Mouse (Mus musculus): ENCODE measurements around the gene Vash1.

Gene Vash1

DNA sequence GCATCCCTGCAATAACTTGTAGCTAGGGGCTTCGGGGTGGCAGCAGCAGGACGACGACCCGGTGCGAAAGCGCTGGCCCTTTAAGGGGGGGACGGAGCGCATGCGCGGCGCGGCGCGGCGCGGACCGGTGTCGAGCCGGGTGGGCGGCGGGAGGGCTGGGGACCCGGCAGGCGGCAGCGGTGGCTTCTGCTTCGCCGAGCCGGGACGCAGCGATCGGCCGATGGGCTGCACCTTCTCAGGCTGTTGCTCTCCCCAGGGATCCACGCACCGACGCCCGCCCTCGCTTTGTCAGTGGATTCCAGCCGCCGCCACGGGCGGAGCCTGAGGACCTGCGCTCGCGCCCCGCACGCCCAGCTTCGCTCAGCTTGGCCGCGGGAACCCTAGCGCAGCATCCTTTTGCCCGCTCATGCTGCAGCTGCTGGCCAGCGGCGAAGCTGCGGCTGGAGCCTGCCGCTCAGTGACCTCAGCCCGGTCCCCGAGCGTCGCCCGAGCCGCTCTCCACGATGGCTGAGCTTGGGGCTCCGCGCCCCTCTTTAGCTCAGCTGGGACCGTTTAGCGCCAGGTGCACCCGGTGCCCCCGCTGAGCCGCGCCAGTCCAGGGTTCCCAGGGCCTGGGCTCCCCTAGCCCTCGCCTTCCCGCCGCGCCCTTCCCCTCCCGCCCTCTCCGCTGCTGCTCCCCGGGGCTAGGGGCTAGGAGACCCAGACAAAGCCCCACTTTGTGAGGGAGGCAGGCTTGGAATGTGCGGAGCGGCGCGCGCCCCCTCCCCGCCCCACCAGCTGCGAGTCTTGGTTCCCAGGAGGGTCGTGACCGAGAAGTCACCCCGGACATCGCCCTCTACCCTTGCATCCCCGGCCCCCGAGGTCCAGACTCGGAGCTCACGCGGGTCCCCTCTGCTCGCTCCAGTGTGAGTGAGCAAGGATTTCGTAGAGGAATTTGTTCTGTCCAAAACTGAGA, at the start of gene Vash1:
TSS of gene Vash1 (plus strand) at position 110 of the 955 bp plus-strand sequence.
- DNase-seq (ENCODE audit: inconsistent ontology term): peak; percentile 79

DNA sequence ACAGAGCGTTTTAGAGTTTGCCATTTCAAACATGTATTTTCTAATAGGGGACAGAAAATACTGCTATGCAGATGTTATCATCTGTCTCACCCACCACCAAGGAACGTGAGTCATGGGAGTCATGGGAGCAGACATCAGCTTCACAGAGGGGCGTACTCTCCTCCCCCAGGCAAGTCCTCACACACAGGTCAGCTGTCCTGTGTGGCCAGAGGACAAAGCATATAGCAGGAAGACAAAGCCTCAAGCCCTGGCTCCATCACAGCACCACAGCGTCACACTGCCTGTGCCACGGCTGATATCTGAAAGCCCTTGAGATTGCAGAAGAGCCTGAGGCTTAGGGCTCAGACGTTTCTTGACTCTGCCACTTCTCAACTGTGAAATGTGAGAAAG, 49.7 kb upstream of the Vash1 start:
- DNase-seq (ENCODE audit: inconsistent ontology term): no peak

DNA sequence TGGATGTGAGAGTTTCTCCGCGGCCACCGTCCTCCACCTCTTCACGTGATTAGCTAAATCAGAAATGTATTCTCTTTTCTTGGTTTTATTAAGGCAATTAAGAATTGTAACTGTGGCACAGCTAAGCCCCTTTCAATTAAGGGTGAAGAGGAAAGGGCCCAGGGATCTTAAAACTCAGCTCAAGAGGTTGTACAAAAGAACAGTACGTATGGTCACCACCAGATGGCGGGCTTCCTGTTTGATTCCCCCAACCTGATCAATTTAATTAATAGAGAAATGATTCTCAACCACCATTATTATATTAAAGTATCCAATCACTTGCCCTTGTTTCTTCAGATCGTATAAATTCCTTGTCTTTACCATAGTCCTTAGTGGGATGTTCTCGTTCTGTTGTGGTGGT, 36.7 kb upstream of the Vash1 start:
- peak; percentile 27 for DNase-seq (ENCODE audit: inconsistent ontology term)

DNA sequence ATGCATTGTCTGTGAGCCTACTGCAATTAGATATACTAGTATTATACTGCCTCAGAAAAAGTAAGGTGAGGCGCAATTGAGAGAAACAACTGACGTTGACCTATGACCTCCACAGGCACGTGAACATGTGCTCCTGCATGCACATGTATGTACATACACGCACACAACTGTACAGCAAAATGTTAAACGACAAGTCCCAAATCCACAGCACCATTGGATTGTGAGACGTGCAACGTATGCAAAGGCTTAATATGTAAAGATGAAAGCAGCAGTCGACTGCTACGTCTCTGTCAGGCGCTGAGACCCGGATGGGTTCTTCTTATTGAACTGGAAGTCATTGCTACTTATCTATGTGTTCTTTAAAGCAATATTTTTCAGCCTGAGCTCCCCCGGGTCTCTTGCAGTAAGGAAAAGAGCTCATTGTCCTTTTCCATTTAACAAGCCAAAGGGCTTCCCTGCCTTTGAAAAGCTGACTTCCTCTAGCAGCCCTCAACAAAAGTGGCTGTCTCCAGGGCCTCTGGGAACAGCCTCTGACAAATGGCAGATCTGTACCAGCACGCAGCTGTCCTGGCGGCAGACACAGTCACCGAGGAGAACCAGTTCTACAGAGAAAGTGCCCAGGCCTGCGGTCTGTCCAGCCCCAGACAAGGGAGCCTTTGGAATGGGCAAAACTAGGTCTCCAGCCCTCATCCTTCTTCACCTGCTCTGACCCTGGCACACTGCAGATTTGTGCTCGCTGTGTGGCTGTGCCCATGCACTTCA, 33.8 kb upstream of the Vash1 start:
- peak; percentile 20 for DNase-seq (ENCODE audit: inconsistent ontology term)

DNA sequence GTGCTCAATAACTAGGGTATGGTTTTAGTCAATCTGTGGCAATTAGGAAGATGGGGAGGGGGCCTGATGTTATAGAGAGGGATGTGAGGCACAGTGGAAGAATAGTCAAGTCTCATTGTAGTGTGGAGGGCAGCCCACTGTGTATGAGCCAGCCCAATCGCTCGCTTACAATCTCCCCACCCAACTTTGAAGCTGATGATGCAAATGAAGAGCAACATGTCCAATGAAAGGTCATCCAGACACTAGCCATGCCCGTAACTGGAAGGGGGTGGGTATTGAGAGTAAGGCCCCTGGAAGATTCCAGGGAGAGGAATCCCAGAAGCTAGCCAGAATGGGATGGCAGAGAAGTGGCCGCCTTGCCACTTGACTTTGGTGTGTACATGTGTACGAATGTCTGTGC, 33.0 kb upstream of the Vash1 start:
- no peak for DNase-seq (ENCODE audit: inconsistent ontology term)

DNA sequence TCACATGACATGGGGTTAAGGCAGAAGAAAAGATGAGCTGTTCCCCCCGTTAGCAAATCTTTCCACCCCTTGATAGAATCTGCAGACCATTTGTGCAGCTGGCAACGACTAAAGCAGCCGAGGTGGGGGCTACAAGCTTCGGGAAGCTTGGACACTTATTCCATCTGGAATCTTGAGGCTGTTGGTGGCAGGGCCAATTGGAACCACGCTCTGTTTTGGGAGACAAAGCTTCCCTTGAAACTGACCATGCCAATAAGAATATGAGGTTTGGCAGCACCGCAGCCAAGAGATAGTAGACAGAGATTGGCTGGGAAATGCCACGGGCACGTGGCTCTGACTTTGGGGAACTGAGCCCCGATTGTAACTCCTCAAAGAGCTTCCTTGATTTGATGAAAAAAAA, 31.7 kb upstream of the Vash1 start:
- peak; percentile 65 for DNase-seq (ENCODE audit: inconsistent ontology term)

DNA sequence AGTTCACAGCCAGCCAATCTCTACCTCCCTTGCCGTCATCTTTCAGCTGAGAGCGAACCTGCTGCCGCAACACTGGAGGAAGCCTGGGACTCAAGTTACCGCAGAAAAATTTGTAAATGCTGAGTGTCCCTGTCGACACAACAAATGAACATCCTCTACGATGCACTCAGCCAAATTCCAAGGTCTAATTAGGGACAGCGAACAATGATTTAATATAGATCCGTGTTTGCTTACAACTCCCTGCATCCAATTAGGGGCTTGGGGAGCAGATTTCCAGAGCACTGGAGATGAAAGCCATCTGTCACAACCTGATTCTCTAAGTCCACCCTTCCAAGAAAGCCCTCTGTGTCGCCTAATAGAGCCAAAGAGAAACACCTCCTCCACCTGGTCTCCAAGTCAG, 31.2 kb upstream of the Vash1 start:
- peak; percentile 81 for DNase-seq (ENCODE audit: inconsistent ontology term)

DNA sequence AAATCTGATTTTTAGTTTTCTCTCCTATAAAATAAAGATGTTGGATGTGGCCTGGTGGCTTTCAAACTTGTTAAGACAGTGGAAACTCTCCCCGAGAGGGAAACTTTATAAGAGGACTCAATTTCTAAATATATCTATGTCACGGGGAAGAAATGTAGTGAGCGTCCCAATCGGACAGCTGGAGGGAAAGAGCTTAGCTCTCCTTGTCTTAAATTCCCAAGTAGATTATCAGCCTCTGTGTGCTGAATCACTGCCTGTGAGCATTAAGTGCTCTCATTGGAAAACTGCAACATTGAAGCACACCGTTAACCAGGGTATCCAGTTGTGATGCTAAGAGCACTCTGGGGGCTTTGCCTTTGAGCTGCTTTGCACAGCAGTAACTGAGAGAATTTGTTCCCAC, 30.8 kb upstream of the Vash1 start:
- no peak for DNase-seq (ENCODE audit: inconsistent ontology term)

DNA sequence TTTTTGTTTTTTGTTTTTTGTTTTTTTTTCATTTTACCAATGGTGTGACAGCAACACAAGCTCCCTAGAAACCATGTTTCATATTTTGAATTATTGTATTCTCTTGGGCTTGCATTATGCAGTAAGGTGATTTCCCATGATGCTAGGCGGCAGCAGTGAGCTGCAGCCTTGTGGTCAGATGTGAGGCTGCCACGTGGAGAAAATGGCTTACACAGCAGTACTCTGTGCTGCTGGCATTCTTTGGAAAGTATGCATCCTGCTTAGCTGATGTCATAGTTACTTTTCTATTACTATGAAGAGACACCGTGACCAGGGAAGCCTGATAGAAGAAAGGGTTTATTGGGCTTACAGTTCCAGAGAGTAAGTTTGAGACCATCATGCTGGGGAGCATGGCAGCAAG, 30.0 kb upstream of the Vash1 start:
- DNase-seq (ENCODE audit: inconsistent ontology term): no peak

DNA sequence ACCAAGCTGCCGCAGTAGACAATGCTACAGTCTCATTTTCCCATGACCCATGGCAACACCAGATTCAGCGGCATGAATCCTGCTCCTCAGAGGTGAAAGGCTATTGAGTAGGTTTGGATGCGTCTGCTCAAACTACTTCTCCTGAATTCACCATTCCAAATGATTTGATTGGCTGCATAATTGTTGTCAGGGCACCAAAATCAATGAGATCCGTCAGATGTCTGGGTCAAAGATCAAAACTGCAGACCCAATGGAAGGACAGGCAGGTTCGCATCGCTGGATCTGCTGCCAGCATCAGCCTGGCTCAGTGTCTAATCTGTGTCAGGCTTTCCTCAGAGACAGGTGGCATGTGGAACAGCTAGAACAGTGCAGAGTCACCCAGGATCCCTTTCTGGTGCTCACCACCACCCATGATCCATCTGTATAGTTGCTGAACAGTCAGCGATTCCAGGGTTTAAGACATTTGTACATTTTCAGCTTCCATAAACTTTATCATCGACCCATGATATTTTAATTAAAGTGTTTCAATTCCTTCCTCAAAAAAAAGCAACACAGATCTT, 27.1 kb upstream of the Vash1 start:
- DNase-seq (ENCODE audit: inconsistent ontology term): no peak

DNA sequence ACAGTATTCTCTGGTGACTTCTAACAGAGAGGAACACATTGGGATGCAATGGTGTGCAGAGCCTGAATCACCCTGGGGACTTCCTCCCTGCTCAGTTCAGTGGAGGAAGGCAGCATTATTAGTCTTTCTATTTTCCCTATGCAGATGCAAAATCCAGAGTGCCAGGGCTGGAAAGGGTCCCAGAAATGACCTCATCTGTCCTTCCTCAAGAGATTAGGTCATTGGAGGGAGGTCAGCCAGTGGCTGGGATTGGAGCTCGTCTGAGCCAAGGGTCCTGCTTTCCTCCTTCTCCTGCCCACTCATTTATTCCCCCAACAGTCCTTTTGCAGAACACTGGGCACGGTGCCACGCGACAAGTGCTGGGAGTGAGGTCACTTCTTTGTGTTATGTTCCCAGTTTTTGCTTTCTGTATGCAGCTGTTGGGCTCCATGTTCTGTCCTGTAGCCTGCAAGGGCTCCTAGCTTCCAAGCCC, 25.9 kb upstream of the Vash1 start:
- peak; percentile 93 for DNase-seq (ENCODE audit: inconsistent ontology term)

DNA sequence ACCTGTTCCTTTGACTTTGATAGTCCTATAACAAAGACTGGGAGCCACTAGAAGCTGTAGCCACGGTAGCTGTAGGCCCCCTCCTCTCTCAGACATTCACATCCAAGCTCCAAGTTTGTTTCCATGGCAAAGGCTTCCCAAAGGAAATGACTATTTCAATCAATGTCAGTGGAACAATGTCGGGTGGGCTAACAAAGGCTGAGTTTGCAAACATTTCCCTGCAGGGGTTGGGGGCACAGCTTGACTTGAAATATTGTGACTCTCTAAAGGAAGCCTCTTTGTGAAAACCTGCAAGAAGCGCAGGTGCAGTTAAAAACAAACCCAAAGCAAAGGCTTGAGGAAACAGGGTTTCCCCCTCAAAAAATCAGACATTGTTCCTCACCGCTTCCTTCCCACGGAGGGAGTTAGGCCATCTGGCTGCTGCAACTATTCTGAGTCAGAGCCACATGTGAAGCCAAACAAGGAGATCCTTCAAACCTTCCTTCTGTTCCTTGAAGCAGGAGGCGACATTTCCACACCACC, 19.0 kb upstream of the Vash1 start:
- DNase-seq (ENCODE audit: inconsistent ontology term): peak; percentile 19

DNA sequence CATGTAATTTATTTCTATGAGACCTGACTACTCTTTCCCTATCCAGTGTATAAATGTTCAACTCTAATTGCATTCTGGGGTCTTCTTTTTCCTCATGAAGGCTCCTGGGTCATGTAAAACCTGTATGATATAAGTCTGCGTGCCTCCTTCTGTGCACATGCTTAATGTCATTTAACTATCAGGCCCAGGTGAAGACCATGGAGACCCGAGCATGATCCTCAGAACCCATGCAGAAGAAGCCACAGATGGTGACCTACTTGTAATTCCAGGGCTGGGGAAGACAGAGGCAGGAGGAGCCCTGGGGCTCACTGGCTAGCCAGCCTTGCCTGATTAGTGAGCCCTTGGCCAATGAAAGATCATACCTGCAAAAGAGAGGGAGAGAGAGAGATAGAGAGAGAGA, 18.0 kb upstream of the Vash1 start:
- DNase-seq (ENCODE audit: inconsistent ontology term): no peak

DNA sequence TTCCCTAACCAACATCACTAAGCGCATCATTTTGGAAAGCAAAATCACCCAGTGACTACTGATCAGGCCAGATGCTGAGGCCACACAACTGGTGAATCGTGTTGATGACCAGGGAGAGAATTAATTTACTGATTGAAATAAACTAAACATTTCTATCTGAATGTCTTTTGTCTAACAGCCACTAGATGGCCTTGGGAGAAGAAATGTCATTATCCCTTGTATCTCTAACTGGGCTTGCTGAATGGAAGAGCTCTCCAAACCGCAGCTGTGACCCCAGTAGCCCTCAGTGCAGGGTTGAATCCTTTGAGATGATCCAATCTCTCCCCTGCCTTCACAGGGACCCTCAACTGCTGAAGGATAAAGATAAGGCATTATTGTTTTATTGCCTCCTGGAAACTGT, 12.8 kb upstream of the Vash1 start:
- DNase-seq (ENCODE audit: inconsistent ontology term): peak; percentile 30

DNA sequence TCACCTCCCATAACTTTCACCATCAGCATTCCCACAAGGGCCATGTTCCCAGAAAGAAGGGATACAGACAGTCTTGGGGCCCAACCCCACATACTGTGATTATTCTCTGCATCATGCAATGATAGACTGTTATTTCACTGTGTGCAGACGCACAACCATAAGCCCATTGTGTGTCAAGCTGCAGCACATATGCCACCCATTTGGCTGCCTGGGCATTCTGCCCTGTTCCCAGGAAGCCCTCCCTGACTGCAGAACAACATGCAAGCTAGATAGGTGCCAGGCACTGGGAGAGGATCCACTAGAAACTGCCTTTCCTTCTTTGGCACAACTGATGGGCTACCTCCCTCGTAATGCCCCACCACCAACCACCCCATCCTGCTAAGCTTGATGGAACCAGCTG, 10.1 kb upstream of the Vash1 start:
- DNase-seq (ENCODE audit: inconsistent ontology term): no peak

DNA sequence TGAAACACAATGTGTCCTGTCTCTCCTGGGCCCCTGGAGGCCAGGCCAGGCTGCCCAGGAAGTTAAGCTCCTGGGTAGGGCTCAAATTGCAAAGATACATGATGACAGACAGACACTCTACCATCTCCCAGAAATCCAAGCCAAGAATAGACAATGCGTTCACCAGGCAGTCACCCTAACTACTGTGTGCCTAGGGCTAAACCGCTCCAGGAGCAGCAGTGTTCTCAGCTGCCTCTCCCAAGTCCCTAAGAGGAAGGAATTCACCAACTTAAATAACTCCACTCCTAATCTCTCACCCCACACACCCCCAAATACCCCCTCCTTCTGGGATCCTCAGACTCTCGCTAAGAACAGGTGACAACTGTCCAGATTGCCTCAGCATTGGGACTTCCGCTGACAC, 6.4 kb upstream of the Vash1 start:
- DNase-seq (ENCODE audit: inconsistent ontology term): no peak

DNA sequence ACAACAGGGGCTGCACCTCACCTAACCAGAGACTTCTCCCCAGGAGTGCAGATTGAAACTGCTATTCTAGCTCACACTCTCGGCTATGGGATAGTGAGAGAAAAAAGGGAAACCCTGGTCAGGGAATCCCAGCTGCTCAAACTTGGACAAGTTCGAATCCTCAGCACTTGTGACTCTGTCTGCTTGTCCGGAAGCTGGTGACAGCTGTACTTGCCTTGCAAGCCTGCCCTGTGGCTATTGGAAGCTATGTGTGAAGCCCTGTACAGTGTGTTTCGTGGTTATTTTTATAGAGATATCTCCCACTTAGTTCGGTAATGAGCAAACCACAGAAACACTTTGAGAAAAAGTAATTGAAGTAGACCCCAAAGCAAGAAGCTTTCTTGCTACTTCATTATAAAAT, 6.0 kb upstream of the Vash1 start:
- no peak for DNase-seq (ENCODE audit: inconsistent ontology term)

DNA sequence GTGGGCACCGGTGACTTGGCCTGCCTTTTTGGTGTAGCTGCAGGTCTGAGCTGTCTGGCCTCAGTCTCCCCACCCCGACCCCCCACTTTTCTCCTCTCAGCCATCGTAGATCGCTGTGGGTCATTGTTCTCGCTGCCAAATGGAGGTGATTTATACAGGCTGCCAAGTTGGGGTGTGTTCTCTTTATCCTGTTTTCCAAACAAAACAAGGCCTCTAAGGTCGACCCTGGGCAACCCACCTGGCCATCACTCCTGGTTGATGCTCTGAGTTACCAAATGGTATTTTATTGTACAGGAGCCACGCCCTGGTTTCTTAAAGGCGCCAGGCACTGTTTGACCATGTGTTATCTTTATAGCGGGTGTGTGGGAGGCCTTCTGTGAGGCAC, 1.0 kb downstream of the Vash1 start:
- DNase-seq (ENCODE audit: inconsistent ontology term): no peak

DNA sequence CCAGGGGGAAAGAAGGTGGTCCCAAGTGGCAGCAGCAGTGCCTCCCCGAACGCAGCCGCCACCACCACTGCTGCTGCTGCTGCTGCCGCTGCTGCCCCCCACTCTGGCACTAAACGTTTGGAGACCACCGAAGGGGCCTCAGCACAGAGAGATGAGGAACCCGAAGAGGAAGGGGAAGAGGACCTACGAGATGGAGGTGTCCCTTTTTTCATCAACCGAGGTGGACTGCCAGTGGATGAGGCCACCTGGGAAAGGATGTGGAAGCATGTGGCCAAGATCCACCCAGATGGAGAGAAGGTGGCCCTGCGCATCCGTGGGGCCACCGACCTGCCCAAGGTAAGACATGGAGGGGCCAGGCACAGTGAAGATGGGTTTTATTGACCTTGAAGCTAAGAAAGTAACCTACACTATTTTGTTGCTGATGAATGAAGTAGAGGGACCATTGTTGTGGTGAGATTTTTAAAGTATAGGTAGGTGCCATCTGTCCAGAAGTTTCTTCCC, 1.5 kb downstream of the Vash1 start:
- DNase-seq (ENCODE audit: inconsistent ontology term): no peak

DNA sequence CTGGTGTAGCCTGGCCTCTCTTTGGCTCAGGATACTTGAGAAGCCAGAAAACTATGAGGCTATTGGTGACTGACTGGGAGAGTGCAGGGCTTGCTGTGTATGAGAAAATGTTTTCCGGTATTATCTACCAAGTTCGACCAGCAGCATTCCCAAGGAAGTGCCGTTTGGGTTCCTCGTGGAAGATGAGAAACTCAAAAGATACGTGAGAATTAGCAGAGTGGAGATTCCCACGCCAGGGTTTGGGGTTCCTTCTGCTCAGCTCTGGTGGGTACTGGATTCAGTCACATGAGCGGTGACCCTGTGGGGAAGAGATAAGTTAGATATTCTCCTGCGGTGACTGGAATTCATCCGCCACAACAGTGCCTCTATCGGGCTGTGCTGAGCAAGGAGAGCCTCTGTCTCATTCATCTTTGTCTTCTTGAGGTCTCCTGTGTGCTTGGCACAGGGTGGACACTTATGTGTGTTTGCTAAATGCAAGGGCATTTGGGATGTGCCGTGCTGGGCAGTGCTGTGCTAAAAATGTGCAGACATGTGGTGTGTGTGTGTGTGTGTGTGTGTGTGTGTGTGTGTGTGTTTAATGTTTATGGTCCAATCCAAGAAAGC, 2.2 kb downstream of the Vash1 start:
- peak; percentile 37 for DNase-seq (ENCODE audit: inconsistent ontology term)

DNA sequence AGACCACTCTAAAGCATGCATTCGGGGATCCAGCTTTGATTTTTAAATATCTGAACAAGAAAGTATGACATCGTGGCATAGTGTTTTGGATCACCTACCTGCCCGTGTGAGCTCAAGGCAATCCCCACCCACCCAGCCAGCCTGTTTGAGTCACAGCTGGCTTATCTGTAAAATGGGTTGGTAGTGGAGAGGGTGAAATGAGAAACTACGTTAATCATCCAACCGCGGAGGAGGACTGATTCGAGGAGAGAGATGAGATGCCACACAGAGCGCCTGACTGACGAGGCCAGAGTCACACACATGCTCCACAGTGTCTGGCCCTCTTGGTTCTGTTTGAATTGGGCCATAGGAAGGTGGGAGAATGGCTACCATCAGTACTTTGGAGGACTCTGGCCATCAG, 3.1 kb downstream of the Vash1 start:
- no peak for DNase-seq (ENCODE audit: inconsistent ontology term)

DNA sequence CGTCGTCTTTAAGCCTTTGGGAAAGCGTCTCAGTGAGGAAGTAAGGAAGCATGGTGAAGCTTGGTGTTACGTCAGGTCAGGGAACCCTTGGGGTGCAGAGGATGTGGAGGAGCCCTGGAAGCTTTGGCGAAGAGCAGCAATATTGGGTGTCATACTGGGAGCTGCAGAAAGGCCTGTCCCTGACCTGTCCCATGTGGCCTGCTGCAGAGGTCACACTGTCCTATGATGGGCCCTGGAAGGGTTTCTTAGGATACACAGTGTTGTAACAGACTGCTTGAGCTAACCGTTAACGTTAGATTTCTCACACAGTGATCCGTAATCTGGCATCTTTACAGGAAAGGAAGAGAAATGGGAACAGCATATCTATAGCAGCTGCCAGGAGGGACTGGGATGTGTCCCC, 3.7 kb downstream of the Vash1 start:
- no peak for DNase-seq (ENCODE audit: inconsistent ontology term)

All from Muller cell, postnatal 12 days (primary cell).